Mouse (Mus musculus): Measurements from ENCODE around the gene Mrpl1.
A peak's percentile ranks its signal among the peaks of the same experiment; 100 is the strongest.

The Mrpl1 gene

GRCm38 (mm10) chr5:96207531-96207930 lies 1.8 kb upstream of the Mrpl1 start:
- no peak for DNase-seq

- no peak for DNase-seq
These were observed 750 bp upstream of the Mrpl1 start for GRCm38 (mm10) chr5:96208543-96208942.

- DNase-seq, result peak; percentile 93 to 95
These were observed 757 bp downstream of the Mrpl1 start for GRCm38 (mm10) chr5:96209916-96210583.

- DNase-seq, result no peak
These were observed 9.4 kb downstream of the Mrpl1 start for GRCm38 (mm10) chr5:96218648-96219047.

- DNase-seq, result no peak
These were observed 10.2 kb downstream of the Mrpl1 start for GRCm38 (mm10) chr5:96219512-96219911.

GRCm38 (mm10) chr5:96221298-96221697 lies 12.0 kb downstream of the Mrpl1 start:
- no peak for DNase-seq

- DNase-seq, result peak; percentile 14 to 30
These were observed 12.7 kb downstream of the Mrpl1 start for GRCm38 (mm10) chr5:96221812-96222585.

GRCm38 (mm10) chr5:96222964-96223363 lies 13.7 kb downstream of the Mrpl1 start:
- DNase-seq, result no peak

GRCm38 (mm10) chr5:96226490-96226889 lies 17.2 kb downstream of the Mrpl1 start:
- no peak for DNase-seq

GRCm38 (mm10) chr5:96228967-96229366 lies 19.7 kb downstream of the Mrpl1 start:
- DNase-seq, result no peak

GRCm38 (mm10) chr5:96238797-96239196 lies 29.5 kb downstream of the Mrpl1 start:
- DNase-seq, result no peak

GRCm38 (mm10) chr5:96240856-96241255 lies 31.6 kb downstream of the Mrpl1 start:
- DNase-seq, result no peak

GRCm38 (mm10) chr5:96244511-96244910 lies 35.2 kb downstream of the Mrpl1 start:
- DNase-seq, result no peak

GRCm38 (mm10) chr5:96253995-96254394 lies 44.7 kb downstream of the Mrpl1 start:
- DNase-seq, result no peak

- DNase-seq, result no peak
These were observed 45.9 kb downstream of the Mrpl1 start for GRCm38 (mm10) chr5:96255166-96255565.

GRCm38 (mm10) chr5:96258210-96258609 lies 48.9 kb downstream of the Mrpl1 start:
- no peak for DNase-seq

- peak; percentile 85 to 87 for DNase-seq
These were observed 57.9 kb downstream of the Mrpl1 start for GRCm38 (mm10) chr5:96267017-96267702.

- DNase-seq, result no peak
These were observed 61.8 kb downstream of the Mrpl1 start for GRCm38 (mm10) chr5:96271070-96271469.

GRCm38 (mm10) chr5:96305786-96306185 lies 96.5 kb downstream of the Mrpl1 start:
- no peak for DNase-seq

GRCm38 (mm10) chr5:96306271-96306670 lies 97.0 kb downstream of the Mrpl1 start:
- no peak for DNase-seq

GRCm38 (mm10) chr5:96306826-96307225 lies 97.5 kb downstream of the Mrpl1 start:
- DNase-seq, result peak; percentile 40 to 45

GRCm38 (mm10) chr5:96308086-96308485 lies 98.8 kb downstream of the Mrpl1 start:
- DNase-seq, result no peak

GRCm38 (mm10) chr5:96308645-96309044 lies 99.4 kb downstream of the Mrpl1 start:
- DNase-seq, result peak in 1 of 2 experiments; percentile 27

- no peak for DNase-seq
These were observed 100.3 kb downstream of the Mrpl1 start for GRCm38 (mm10) chr5:96309566-96309965.

All from kidney, postnatal 4 days (tissue).